Mouse (Mus musculus): ENCODE data around the gene Gm10320. TPM values are rescaled to one million over a fixed set of nuclear protein-coding genes. Genes with fewer than 3 reads are reported as not detected.

The Gm10320 gene
- polyA plus RNA-seq, 1 experiment from 2014 or later, result 0.56 TPM

DNA sequence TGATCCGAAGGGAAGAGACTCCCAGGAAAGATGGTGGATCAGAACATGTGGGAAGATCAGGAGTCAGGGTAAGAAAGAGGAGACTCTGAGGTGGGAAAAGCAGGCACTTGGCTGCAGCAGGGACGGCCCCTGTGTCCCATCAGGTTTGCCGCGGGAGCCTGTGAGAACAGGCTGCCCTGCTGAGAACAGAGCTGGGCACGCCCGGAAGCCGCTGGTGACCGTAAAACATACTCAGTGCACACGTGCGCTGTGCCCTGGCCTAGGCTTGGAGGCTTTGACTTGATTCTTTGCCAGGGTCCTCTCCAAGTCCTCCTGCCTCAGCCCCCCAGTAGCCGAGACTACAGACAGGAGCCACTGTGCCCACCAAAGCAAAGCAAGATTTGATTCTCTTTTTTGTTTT is 26.5 kb upstream of the Gm10320 start:
- Histone ChIP-seq H3K27ac (no peak overlapping the region), H3K4me1 (no peaks in the 10 kb centered on the region), H3K9me3 (no peaks in the 10 kb centered on the region), H3K36me3 (replicated peaks) (no peaks in the 10 kb centered on the region), H3K4me3 (no peak overlapping the region), H3K4me2 (no peak overlapping the region), H3K27me3 (replicated peaks) (0 out of 2 replicates have a peak, but pooled peaks cover 2% of the 10 kb centered on the region), H3K9ac (no peak overlapping the region)
- 32% methylated on average over 11 of the region's 11 CpGs for WGBS
- ATAC-seq (replicated peaks), result no peak

- no peaks in the 10 kb centered on the region for H3K9me3 ChIP-seq
- no peak overlapping the region for H3K27ac ChIP-seq
- H3K4me3 ChIP-seq, result no peak overlapping the region
- H3K4me1 ChIP-seq, result no peaks in the 10 kb centered on the region
- no peak overlapping the region for H3K9ac ChIP-seq
- WGBS, result 61% methylated on average over 5 of the region's 5 CpGs
- H3K27me3 ChIP-seq (replicated peaks), result 0 out of 2 replicates have a peak, but pooled peaks cover 2% of the 10 kb centered on the region
- H3K36me3 ChIP-seq (replicated peaks), result no peaks in the 10 kb centered on the region
- ATAC-seq (replicated peaks), result no peak
- no peak overlapping the region for H3K4me2 ChIP-seq
Measured at GRCm38 (mm10) chr13:98517666-98518065, 25.9 kb upstream of the Gm10320 start.

DNA sequence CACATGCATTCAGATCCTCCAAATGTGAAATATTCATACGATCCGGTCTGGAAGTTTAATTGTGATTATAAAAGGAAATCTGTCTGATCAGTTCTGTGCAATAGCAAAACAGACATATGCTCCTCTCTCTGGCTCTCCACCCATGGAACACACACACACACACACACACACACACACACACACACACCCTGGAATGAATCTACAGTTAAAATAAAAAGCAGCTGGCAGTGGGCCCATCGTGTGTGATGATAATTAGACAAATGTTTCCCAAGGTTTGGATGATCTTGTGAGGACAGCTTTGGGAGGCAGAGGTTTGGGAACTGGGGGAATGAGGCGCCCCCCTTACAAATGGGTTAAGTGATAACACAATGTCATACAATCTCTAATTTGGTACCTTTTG is 25.2 kb upstream of the Gm10320 start:
- WGBS, result 93% methylated on average over 4 of the region's 4 CpGs
- H3K4me2 ChIP-seq, result no peak overlapping the region
- no peak for ATAC-seq (replicated peaks)
- no peak overlapping the region for H3K27ac ChIP-seq
- H3K9me3 ChIP-seq, result no peaks in the 10 kb centered on the region
- H3K27me3 ChIP-seq (replicated peaks), result 0 out of 2 replicates have a peak, but pooled peaks cover 2% of the 10 kb centered on the region
- no peaks in the 10 kb centered on the region for H3K36me3 ChIP-seq (replicated peaks)
- H3K4me1 ChIP-seq, result no peaks in the 10 kb centered on the region
- H3K4me3 ChIP-seq, result no peak overlapping the region
- no peak overlapping the region for H3K9ac ChIP-seq

- no peaks in the 10 kb centered on the region for H3K9me3 ChIP-seq
- no peak overlapping the region for H3K4me3 ChIP-seq
- no peaks in the 10 kb centered on the region for H3K36me3 ChIP-seq (replicated peaks)
- no peak overlapping the region for H3K9ac ChIP-seq
- ATAC-seq (replicated peaks), result no peak
- H3K4me2 ChIP-seq, result no peak overlapping the region
- H3K27ac ChIP-seq, result no peak overlapping the region
- no peaks in the 10 kb centered on the region for H3K4me1 ChIP-seq
- 73% methylated on average over 4 of the region's 4 CpGs for WGBS
- peaks cover 16% of the 10 kb centered on the region for H3K27me3 ChIP-seq (replicated peaks)
Measured at GRCm38 (mm10) chr13:98512066-98512465, 20.3 kb upstream of the Gm10320 start.

DNA sequence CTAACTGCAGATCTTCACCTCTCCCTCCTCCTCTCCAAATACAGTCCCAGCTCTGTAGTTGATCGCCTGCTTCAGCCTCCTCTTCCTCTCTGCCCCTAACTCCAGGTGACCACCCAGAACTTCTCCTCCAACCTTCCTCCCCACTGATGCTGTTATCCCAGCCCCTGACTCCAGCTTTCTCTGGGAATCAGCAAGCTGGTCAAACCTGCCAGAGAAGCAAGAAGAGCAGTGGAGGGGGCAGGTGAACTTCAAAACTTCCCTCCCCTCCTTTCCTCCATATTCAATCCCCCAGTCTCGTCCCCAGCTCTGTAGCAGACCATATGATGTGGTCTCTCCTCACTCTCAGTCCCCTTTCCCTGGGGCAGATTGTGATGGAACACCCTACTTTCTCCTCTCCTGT is 15.9 kb upstream of the Gm10320 start:
- peaks cover 45% of the 10 kb centered on the region for H3K27me3 ChIP-seq (replicated peaks)
- no peaks in the 10 kb centered on the region for H3K36me3 ChIP-seq (replicated peaks)
- H3K9ac ChIP-seq, result no peak overlapping the region
- no peak for ATAC-seq (replicated peaks)
- no peak overlapping the region for H3K27ac ChIP-seq
- H3K4me3 ChIP-seq, result no peak overlapping the region
- H3K4me1 ChIP-seq, result peaks cover 20% of the 10 kb centered on the region
- H3K4me2 ChIP-seq, result no peak overlapping the region
- H3K9me3 ChIP-seq, result no peaks in the 10 kb centered on the region
- 41% methylated on average over 2 of the region's 2 CpGs for WGBS

GRCm38 (mm10) chr13:98506496-98506895 is 14.7 kb upstream of the Gm10320 start:
- peaks cover 55% of the 10 kb centered on the region for H3K27me3 ChIP-seq (replicated peaks)
- ATAC-seq (replicated peaks), result no peak

DNA sequence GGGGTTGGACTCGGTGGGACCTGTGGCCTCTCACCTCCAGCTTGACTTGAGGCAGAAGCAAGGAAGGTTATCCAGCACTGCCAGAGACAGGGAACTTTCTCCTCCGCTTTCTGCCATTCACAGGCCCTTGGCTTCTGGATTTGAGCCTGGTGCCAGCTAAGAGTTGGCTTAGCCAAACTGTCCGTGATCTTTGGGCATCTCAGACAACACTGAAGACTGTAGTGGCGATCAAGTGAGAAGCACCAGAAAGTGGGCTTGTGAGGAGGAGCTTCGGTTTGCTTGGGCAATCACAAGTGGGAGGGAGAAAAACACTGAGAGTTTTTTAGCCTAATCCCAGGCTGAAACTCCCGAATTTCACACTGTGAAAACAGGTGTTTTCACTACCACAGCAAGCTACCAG is 14.2 kb upstream of the Gm10320 start:
- Histone ChIP-seq H3K36me3 (replicated peaks) (no peaks in the 10 kb centered on the region), H3K4me1 (peaks cover 23% of the 10 kb centered on the region), H3K9ac (no peak overlapping the region), H3K4me2 (no peak overlapping the region), H3K9me3 (no peaks in the 10 kb centered on the region), H3K27ac (no peak overlapping the region), H3K27me3 (replicated peaks) (peaks cover 61% of the 10 kb centered on the region), H3K4me3 (no peak overlapping the region)
- WGBS, result 15% methylated on average over 6 of the region's 6 CpGs
- no peak for ATAC-seq (replicated peaks)

More at GRCm38 (mm10) chr13:98506496-98506895, 14.7 kb upstream of the Gm10320 start:
- peaks cover 23% of the 10 kb centered on the region for H3K4me1 ChIP-seq
- H3K36me3 ChIP-seq (replicated peaks), result no peaks in the 10 kb centered on the region
- no peak overlapping the region for H3K9ac ChIP-seq
- 29% methylated on average over 4 of the region's 4 CpGs for WGBS
- H3K4me3 ChIP-seq, result no peak overlapping the region
- H3K9me3 ChIP-seq, result no peaks in the 10 kb centered on the region
- no peak overlapping the region for H3K4me2 ChIP-seq
- no peak overlapping the region for H3K27ac ChIP-seq

DNA sequence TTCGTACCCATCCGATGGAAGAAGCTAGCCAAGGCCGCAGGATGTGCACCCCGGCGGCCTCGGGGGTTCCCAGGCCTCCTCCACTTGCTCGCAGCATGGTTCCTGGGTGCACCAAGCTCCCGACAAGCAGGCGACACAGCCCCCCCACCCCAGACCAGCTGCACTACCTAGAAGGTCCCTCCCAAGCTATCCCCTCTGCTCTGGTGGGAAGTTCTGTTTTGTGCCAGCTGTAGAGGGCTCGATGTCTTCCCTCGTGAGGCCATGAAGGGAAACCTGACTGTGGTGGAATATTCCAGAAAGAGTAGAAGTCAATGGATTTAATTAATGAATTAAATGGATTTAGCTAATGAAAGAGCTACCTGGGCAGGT is 13.7 kb upstream of the Gm10320 start:
- Histone ChIP-seq H3K27me3 (replicated peaks) (peaks cover 66% of the 10 kb centered on the region), H3K9ac (no peak overlapping the region), H3K9me3 (no peaks in the 10 kb centered on the region), H3K27ac (no peak overlapping the region), H3K4me3 (no peak overlapping the region), H3K36me3 (replicated peaks) (no peaks in the 10 kb centered on the region), H3K4me1 (peaks cover 23% of the 10 kb centered on the region), H3K4me2 (no peak overlapping the region)
- ATAC-seq (replicated peaks), result no peak
- 9% methylated on average over 11 of the region's 11 CpGs for WGBS

DNA sequence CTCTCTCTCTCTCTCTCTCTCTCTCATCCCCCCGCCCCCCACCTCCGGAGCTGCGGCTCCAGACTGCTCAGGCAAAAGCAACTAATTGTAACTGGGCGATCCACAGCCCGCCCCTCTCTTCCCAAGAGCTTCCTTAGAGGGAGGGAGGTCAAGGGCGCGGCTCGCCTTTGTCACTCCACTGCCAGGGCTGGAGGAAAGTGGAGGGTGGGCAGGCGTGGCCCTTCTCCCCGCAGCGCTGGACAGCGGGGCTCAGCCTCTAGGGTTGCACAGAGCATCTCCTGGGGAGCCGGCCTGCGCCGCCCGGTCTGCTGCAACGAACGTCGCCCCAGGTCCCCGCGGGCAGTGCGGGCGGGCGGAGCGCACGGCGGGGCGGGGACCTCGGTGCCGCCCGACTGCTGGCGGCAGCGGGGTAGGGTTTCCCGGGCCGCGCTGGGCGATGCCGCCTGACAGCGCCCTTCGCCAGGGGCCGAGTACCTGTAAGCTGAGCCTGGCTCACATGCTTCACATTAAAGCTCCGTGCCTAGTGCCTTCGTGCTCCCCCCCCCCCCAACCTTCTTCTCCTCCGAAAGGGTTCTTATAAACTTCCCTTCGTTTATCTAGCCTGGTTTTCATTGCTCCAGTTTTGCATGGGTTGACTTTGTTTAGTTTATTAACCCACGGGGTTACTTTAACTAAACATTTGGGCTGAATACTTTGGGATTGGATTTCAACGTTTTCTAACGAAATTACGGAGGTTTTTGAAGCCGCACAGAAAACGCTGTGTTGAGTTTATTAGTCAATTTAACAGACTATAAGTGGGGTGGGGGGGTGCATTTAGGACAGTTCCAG is 13.1 kb upstream of the Gm10320 start:
- peak; percentile 62 for ATAC-seq (replicated peaks)
- Histone ChIP-seq H3K4me2 (peak overlapping the region; percentile 57), H3K36me3 (replicated peaks) (no peaks in the 10 kb centered on the region), H3K4me1 (peaks cover 23% of the 10 kb centered on the region), H3K27ac (no peak overlapping the region), H3K4me3 (peak overlapping the region; percentile 25), H3K9ac (no peak overlapping the region), H3K9me3 (no peaks in the 10 kb centered on the region), H3K27me3 (replicated peaks) (peaks cover 72% of the 10 kb centered on the region)
- 1% methylated on average over 45 of the region's 51 CpGs for WGBS

GRCm38 (mm10) chr13:98504181-98504660 is 12.4 kb upstream of the Gm10320 start:
- Histone ChIP-seq H3K9me3 (no peaks in the 10 kb centered on the region), H3K27ac (no peak overlapping the region), H3K9ac (no peak overlapping the region), H3K4me1 (peaks cover 23% of the 10 kb centered on the region), H3K4me3 (peak overlapping the region; percentile 22), H3K27me3 (replicated peaks) (peaks cover 76% of the 10 kb centered on the region), H3K4me2 (peak overlapping the region; percentile 57), H3K36me3 (replicated peaks) (no peaks in the 10 kb centered on the region)
- under 1% methylated on average over 27 of the region's 27 CpGs for WGBS
- ATAC-seq (replicated peaks), result 0 out of 2 replicates have a peak, but pooled peaks have one; percentile 58

DNA sequence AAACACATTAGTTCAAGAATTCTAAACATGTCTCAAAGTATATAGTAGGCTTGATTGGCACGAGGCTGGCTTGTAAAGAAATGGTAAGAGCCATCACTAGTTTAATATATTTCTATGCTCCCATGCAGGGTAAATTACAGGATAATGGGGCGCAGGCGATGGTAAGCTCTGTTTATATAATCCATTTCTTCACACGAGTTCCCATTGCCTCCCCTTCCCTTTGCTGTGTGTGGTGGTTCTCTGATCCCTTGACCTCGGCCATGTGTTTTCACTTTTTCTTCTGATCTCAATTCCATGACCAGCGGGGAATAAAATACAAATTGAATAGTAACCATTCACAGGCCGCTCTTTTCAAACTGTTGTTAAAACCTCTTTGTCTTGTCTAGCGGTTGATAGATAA is 11.8 kb upstream of the Gm10320 start:
- under 1% methylated on average over 8 of the region's 8 CpGs for WGBS
- H3K27me3 ChIP-seq (replicated peaks), result peaks cover 80% of the 10 kb centered on the region
- H3K4me3 ChIP-seq, result no peak overlapping the region
- H3K4me2 ChIP-seq, result peak overlapping the region; percentile 57; the same call in 1 of the 2 replicates
- H3K27ac ChIP-seq, result no peak overlapping the region
- peaks cover 23% of the 10 kb centered on the region for H3K4me1 ChIP-seq
- no peaks in the 10 kb centered on the region for H3K9me3 ChIP-seq
- no peak overlapping the region for H3K9ac ChIP-seq
- no peak for ATAC-seq (replicated peaks)
- no peaks in the 10 kb centered on the region for H3K36me3 ChIP-seq (replicated peaks)

DNA sequence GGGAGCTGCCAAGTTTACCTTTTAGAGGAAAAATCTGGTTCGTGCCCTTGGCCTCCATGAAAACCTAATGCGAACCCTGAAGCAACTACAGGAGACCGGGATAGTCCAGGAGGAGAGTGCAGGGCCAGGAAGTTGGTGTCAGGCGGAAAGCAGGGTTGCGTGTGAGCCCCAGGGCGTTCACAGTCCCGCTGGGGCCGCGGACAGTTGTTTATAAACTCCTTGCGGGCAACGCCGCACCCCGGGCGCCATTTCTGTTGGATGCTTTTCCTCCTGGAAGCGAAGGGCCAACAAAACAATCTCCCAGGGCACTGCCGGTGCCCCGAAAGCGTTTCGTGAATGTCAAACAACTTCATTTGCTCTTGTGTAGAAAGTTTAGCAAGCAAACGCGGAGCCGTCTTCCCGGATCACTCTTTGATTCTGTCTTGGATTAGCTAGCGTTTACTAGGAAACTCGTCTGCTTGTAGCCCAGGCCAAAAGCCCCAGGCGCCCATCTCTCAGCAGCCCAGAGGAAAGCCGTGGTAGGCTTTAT is 11.1 kb upstream of the Gm10320 start:
- Histone ChIP-seq H3K9me3 (no peaks in the 10 kb centered on the region), H3K36me3 (replicated peaks) (no peaks in the 10 kb centered on the region), H3K4me1 (peaks cover 23% of the 10 kb centered on the region), H3K27ac (no peak overlapping the region), H3K27me3 (replicated peaks) (peaks cover 83% of the 10 kb centered on the region), H3K4me2 (peak overlapping the region; percentile 57; the same call in 1 of the 2 replicates), H3K4me3 (0 out of 2 replicates have a peak overlapping the region, but pooled peaks have one; percentile 2), H3K9ac (no peak overlapping the region)
- no peak for ATAC-seq (replicated peaks)
- WGBS, result 1% methylated on average over 27 of the region's 27 CpGs

Measured in midbrain, embryonic 15.5 days (tissue).